Mouse (Mus musculus): ENCODE data around the gene Hinfp.

DNA sequence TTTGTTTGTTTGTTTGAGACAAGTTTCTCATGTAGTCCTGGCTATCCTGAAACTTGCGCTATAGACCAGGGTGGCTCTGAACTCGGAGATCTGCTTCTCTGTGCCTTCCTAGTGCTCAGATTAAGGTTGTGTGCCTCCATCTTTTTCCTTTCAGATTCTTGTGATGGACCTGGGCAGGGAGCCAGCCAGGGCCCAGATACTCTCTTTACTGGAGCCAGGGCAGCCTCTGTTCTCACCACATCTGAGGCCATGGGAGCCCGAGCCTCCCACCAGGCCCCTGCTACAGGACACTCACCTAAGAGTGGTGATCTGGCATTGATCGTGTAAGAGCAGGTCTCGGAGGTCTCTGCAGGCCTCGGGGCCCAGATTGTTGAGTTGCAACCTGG, 50.3 kb downstream of the Hinfp start:
- no peak for TF ChIP-seq GATA1 (IDR thresholded peaks at IDR 0.05; ENCODE audit: borderline replicate concordance, low read length)
- no peak for TF ChIP-seq CTCF (IDR thresholded peaks at IDR 0.05; ENCODE audit: low read depth, low read length)

Measured in G1E (cell line).